Mouse (Mus musculus) adipocyte (in vitro differentiated cells): Measurements from ENCODE around the gene Aff3.
"Not testable (repeated sequence)": the region's sequence is repeated elsewhere in the genome, so short reads cannot be mapped to it uniquely, and the experiment has no call there.

Source experiments
- DNase-seq: peaks from one replicate; pipeline ENCODE4 v3.0.0-alpha.2; 2016; ENCODE audit warnings: low spot score

Aff3 gene

DNA sequence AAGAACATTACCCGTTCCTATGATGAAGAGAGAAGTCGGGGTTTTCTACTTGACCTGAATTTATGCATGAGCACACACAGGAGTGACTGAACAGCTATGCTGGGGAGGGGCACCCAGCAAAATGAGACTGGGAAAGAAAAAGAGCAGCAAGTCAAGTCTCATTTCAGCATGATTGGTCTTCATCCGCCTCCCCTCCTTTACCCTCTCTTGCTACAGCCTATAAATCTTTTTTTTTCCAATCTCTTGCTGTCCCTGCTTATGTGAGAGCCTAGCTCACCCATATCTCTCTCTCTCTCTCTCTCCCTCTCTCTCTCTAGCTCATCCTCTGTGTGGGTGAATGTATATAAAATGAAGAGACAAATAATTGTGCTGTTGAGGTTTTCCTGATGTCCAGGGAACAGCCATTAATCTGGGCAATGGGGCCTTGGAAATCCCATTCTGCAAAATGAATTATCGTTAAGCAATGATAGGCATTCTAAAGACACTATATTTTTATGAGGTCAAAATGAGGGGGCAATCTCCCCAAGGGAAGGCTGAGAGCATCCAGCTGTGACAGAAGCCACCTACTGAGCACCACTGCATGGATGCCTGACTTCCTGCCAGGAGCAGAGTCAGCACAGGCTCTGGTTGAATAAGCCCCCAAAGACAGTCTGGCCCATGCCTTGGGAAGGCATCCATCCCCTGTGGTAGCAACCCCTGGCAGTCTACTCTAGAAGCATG, 224.8 kb downstream of the Aff3 start:
- DNase-seq, result peak; percentile 5

DNA sequence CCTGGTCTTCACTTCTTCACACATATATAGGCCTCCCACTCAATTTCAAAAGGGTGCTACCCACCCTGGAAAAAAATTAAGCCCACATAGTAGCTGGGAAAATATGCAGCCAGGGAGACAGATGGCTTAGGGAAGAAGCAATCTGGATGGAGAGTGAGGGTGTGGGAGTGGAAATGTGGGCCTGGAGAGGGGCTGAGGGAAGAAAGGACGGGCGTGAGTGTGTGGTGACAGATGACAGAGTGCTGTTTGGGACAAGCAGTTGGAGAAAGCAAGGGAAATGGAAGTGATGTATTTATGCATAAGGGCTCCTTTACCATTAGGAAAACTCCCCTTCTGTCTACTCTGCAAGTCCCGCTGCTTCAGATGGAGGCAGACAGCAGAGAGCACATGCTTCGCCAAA, 226.3 kb downstream of the Aff3 start:
- no peak for DNase-seq

DNA sequence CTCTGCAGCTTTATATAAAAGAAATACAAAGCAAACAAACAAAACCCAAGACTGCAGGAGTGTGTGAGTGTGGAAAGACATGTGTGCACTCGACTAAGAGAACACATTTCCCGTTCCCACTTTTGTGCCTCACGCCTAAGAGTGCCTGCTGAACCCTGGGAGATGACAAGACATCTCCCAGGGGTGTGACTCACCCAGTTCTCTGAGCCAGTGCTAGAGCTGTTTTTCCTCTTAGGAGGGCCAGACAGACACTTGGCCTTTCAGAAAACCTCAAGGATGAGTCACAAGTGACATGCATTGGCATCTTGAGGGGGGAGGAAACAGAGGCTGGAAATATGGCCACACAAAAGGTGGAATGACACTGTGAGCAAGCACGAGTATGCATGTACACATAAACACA, 227.1 kb downstream of the Aff3 start:
- DNase-seq, result peak; percentile 50

DNA sequence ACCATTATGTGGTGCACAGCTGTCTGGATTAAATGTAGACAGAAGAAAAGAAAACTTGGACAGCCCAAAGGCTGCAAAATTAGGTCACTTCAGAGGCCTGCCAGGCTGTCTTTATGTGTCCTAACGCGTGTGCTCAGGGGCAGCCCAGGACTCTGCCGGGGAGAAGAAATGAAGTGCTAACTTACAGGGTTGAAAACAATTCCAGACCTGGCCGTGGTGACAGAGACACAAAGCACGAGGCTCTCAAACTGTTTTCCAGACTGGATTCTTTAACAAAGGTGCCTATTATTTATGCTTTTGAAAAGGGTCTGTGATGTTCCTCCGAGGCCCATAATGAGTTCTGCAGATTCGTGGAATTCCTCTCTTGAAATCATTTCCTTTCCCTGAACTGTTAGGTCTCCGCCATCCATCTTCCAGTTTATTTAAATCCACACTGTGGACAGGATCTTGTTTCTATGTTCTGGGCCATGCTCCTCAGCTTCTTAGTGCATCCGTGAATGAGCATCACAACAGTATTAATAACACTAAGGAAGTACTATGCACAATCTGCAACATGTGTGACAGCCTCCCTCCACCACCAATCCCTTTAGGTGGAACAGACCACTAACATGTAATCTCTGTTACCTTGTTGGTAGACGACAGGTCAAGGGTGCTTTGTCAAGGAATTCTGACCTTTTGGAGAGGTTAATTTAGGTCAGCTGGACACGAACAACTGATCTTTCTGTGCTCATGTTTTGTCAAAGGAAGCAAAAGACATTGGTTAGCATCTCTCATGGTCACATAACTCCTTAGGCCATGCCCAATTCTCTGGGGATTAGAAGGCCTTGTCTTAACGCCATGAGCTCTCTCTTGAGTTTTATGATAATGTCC, 228.0 kb downstream of the Aff3 start:
- no peak for DNase-seq

DNA sequence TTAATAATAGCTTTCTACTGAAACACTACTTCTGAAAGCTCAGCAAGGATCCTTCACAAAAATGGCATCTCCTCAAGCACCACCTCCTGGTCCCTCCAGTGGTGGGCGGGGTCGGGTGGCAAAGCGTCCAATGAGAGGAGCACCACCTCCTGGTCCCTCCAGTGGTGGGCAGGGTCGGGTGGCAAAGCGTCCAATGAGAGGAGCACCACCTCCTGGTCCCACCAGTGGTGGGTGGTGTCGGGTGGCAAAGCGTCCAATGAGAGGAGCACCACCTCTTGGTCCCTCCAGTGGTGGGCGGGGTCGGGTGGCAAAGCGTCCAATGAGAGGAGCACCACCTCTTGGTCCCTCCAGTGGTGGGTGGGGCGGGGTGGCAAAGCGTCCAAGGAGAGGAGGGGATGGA, 234.4 kb downstream of the Aff3 start:
- not testable (repeated sequence) for DNase-seq

DNA sequence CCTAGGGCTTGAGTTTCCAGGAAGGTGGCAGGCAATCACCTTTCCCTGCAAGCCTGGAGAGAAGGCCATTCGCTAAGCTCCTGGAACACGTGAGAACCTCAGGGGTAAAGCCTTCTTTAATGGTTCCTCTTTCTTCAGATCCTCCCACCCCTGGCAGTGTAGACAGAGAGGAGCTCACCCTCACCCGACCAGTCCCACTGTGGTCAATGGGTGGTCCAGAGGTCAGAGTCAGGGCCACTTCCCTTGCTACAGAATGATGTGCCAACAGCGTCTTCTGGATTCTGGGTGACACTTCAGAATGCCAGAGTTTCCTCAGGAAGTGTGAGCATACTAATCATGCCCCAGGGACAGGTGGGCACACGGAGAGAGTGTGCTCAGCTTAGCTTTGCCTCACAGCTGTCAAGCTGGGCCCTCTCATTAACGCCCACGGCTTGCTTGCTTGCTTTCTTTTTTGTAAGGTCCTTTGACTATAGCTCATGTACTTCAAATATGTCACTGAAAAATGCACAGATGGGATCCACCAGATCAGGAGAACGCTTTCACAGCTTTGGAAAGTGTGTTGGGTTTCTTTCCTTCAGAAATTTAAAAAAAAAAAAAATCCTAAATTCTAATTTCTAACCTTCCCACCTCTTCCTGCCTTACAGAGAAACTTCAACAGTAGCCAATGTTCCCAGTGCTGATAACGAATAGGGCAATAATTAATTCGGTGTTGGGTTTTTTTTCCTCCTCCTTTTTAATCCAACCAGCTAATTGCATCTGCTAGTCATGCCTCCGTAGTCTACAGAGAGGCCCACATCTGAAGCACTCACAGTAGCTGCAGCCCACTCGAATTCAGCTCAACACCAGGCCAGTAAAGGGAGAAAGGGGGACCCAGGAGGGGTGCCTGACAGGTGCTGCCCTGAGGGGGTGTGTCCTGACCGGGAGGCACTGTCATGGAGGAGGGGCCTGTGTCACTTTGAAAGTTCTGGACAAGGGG, 235.8 kb downstream of the Aff3 start:
- no peak for DNase-seq

DNA sequence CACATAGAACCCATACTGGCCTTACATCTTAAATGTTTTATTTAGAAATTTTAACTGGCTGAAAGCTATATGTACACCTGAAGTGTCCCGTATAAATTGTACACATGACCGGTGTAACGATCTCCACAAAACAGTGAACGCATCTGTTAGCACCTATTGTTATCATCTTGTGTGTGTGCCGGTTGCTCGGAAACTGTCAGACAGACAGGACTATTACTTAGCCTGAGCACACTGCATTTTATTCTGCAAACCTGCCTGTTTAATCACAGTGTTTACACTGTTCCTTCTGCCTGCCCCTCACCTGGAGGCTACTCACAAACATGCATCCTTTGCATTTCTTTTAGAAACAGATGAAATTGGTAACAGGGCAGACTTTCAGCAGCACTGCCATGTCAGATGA, 241.8 kb downstream of the Aff3 start:
- no peak for DNase-seq

DNA sequence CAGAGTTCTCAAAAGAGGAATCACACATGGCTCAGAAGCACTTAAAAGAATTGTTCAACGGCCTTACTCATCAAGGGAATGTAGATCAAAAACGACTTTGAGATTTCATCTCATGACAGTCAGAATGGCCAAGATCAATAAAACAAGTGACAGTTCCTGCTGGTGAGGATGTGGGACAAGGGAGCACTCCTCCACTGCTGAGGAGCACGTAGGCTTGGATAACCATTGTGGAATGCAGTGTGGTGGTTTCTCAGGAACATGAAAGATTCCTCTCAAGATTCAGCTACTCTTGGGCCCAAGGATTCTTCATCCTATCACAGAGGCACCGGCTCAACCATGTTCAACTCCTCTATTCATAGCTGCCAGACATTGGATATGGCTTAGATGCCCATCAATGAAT, 245.4 kb downstream of the Aff3 start:
- no peak for DNase-seq

DNA sequence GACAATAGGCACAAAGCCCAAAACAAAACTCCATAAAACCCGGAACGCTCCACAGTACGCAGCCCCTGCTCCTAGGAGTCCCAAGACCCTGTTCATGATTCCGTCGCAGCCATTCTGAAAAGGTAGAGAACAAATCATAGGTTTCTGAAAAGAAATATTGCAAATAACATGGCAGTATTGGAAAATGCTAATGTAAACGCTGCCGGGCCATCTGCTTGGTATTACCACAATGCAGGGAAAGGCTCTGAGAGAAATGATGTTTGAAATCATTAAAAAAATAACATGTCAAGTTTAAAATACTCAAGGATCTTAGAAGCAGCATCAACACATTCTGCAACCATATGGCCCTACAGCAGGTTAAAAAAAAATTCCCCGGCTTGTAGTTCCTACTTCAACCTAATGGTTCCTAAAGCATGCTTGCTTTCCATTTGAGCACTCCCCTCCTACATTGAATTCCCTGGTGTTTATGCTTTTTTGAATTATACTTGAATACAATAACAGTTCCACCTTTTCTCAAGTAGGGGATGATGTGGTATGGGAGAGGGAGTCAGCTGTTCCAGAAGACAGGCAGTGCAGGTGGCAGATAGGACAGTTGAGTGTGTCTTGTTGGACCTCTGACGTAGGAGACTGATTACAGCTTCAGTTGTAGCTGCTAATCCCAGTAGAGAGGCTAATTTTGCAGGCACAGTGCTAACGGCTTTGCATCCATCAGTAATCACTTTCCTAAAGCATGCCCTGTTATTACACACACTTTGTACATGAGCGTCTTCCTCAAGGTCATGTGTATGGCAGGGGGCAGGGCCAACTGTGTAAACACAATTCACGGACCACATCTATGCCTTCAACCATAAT, 246.3 kb downstream of the Aff3 start:
- DNase-seq, result no peak

DNA sequence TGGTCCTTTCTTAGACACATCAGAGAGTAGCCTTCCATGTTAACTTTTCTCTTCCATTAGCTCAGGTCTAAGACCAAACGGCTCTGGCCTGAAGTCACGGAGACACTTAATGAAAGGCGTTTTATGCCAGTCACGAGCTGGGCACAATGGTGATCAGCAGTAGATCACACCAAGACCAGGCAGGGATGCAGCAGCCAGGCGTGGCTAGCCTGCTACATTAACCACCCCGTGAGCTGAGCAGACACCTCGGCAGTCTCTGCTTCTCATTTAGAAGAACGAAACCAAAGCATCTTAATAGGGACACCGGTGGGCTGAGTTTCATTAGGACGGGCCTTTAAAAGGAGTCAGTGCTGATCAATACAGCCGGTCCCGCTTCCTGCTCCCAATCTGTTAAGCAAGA, 247.6 kb downstream of the Aff3 start:
- DNase-seq, result no peak

DNA sequence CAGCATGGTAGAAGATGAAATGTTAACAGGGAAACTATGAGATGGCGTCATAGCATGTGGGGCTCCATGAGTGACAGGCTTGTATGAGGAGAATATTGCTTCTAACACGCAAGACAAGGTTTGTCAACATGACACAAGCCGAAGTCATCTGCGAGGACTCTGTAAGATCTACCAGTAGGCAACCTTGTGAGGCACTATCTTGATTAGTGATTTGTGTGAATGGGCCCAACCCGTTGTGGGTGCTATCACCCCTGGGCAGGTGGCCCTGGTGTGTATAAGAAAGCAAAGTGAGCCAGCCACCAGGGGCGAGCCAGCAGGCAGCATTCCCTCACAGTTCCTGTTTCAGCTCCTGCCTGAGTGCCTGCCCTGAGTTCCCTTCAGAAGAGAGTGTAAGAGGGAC, 249.2 kb downstream of the Aff3 start:
- DNase-seq, result no peak

DNA sequence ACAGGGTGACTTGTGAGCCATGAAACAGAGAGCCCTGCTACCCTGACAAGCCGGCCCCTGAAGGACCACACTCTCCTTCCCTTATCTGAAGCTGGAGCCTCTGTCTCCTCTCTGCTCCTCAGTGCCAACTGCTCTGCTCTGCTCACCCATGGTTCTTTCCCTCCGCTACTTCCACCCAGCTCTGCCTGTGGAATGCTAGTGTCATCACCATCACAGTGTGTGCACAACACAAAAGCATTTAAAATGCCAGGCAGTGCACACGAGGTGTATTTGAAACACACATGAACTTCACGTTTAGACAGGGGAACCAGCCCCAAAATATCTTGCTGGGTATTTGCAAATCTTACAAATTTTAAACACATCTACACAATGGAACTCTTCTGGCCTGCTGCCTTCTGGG, 253.6 kb downstream of the Aff3 start:
- DNase-seq, result no peak

DNA sequence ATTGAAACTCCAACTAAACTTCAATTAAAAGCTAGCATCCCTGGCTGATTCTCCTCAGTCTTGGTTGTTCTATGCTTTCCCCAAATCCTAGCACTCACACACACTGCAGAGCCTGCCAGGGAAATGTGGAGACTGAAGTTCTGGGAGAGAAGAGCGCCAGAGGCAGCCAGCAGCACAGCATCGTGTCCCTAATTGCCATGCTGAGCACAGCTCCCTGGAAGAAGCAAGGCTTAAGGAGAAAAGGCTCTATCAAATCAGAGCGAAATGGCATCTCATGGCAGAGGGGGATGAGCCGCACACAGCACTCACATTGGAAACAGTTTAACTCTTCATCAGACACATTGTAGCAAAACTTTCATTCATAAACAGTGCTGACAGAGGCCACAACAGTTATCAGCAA, 254.3 kb downstream of the Aff3 start:
- no peak for DNase-seq

DNA sequence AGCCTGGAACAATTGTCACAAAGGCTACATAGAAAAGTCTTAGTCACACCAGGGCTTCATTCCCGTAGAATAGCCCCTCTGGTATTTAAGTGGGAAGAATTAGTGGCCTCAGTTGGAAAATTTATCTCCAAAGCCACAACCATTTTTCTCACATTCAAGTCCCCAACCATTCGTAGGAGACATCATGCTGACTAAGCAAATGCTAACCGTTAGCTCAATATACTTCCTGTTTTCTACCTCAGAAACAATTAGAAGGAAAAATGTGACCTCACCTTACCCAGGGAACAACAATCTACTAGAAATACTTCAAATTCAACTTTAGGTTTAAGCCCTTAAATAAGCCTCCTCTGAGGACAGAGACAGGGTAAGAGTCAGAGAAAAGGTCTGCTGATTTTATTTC, 256.5 kb downstream of the Aff3 start:
- no peak for DNase-seq

DNA sequence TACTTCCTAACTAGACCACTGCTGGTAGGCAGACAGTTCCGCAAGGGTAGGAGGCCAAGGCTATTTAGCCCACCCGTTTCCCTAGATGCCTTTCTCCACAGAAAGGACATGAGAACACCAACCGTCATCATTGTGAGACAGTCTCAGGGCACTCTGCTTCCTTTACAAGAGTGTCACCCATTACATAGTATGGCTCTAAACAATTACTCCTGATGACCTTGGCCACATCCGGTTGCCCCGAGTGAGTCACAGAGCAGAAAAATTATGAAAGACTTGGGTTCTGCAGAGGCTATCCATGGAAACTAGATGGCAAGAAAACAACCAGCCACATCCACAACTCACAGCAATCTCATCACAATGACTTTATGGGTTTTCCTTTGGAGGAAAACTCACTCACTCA, 261.0 kb downstream of the Aff3 start:
- no peak for DNase-seq

DNA sequence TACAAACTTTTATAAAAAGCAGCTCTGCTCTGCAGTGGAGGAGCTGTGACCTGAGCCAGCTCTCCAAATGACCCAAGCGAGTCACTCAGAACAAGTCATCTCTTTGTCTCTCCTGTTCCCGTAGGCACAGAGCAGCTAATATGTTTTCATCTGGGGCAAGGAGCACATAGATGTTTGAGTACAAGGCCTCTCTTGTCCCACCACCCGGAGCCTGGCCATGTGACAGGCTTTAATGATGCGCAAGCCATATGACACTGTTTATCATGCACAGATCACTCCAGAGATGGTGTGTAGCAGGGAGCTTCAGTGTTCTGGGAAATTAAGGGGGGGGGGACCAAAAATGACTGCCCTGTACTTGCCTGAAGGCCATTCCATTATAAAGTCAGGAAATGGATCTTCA, 262.9 kb downstream of the Aff3 start:
- no peak for DNase-seq

DNA sequence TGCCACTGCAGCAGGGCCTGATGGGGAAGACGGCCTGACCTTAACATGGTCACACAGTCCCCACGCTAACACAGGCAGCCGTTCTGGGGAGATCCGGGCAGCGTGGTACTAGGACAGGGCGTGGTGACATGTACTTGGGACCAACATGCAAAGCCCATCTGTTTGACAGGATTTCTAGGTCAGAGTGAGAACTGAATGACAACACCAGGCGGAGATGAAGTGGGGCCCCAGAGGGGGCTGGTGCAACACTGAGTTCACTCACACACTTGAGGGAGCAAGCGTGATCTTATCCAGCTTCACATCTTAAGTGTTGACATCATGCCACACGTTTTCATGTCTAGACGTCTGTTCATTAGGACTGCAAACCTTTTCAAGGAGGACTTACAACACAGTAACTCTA, 265.5 kb downstream of the Aff3 start:
- no peak for DNase-seq

DNA sequence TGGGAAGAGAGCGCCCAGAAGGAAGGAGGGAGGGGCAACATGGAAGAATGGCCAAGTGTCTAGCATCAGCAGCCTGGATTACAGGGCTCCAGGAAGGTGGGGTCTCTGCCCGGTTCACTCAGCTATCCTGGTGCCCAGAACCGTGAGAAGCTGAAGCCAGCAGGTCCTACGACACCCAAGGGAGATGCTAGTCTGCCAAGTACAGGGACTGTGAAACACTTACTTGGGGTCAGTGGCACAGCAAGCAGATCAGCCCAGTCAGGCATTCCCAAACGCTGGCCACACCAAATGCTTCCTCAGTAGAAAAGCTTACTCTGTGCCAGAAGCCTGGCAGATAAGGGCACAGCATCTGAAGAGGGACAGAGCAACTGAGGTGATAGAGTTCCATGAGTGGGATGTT, 266.2 kb downstream of the Aff3 start:
- DNase-seq, result peak; percentile 77

DNA sequence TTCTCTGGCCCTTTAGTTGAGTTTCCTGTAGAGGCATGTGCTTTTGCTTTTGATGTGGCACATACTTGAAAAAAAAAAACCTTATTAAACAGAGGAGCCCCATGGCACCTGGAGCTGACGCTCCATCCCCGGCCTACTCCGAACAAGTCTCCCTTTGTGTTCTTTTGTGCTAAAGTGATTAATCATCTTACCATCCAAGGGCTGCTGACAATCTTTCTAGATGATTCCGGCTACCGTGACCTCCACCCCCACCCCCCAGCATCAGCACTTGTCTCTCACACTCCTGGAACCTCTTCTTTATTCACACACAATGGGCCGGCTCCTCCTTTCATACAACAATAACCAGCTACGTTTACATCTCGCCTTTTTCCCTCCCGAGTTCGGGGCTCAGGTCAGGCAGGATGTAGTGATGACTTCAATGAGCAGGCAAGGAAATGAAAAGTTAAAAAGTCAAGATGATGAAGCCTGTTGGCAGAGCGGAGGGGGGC, 269.5 kb downstream of the Aff3 start:
- no peak for DNase-seq

DNA sequence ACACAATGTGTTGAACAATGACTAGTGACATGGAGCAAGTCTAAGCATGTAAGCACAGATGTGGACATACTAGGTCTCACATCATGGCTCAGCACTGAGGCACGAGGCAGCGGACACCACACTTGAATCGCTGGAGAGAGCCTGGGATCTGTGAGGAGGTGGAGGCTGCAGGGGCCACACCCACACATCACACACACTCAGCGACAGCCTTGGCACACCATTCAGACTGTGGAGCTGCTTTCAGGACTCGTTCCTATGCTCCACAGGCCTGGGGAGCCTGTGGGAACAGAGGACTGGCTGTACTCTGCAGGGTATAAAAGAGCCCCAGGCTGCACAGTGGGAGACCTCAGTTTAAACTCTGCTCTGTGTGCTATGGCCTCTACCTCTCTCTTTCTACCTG, 270.3 kb downstream of the Aff3 start:
- DNase-seq, result no peak

DNA sequence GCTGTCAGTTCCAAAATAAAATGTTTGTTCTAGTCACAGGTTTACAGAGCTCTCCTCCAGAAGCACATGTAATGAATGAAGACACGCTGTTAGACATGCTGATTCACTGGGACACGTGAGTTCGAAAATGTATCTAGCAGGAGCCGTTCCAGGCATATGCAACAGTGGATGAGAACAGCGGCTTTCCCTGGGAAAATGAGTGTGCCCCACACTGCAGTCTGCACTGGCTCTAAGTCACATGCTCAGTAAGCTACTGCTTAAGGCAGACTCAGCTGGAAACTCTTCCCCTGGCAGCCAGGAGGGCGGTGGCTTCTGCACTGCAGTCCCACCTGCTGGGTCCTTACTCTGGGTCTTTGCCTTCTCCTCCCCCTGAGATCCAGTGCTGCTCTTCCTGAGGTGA, 271.2 kb downstream of the Aff3 start:
- peak; percentile 50 for DNase-seq
